16 mouse cellular contexts compared by ENCODE assay signal in genomic region chr2:73919642-73920041, GRCm38 (mm10). TPM values are rescaled to one million over a fixed set of nuclear protein-coding genes. Genes with fewer than 3 reads are reported as not detected.
DNase-seq lines count a peak whose midpoint lies in the region; ATAC-seq lines count a peak whose summit lies in the region.
"Had no signal": no experiment of that assay in that cellular context is flagged by ENCODE, and none has a peak within 500 bp of the region (broad histone marks: within the 10 kb centered on the region; RNA-seq: fewer than 3 reads in every experiment).

No protein-coding gene starts in this region.

- no peak overlapping the region for H3K27ac ChIP-seq in hindbrain, embryonic 16.5 days (ENCODE audit: low read depth, low read length)
- H3K27ac ChIP-seq: midbrain, embryonic 12.5 days; neural tube, embryonic 13.5 days had no signal

- H3K36me3 ChIP-seq in hindbrain, embryonic 16.5 days (ENCODE audit: control insufficient read depth, insufficient read depth, low read length), result no peaks in the 10 kb centered on the region
- H3K36me3 ChIP-seq: midbrain, embryonic 12.5 days; neural tube, embryonic 13.5 days had no signal

- H3K27me3 ChIP-seq in hindbrain, embryonic 16.5 days (replicated peaks; ENCODE audit: control insufficient read depth, insufficient read depth, low read length), result no peaks in the 10 kb centered on the region
- H3K27me3 ChIP-seq: midbrain, embryonic 12.5 days; neural tube, embryonic 13.5 days had no signal

- H3K4me1 ChIP-seq in hindbrain, embryonic 16.5 days (ENCODE audit: control insufficient read depth, insufficient read depth, low read depth, low read length), result no peaks in the 10 kb centered on the region
- H3K4me1 ChIP-seq: midbrain, embryonic 12.5 days; neural tube, embryonic 13.5 days had no signal

- intact Hi-C loops in gastrocnemius, postnatal 14 days (cut with DNase I; ENCODE audit: low total_unique reads), result no loop called here
- intact Hi-C loops in left cerebral cortex, postnatal 36 days (cut with DNase I), result no loop called here

- H3K9me3 ChIP-seq in hindbrain, embryonic 16.5 days (ENCODE audit: control insufficient read depth, low read length), result no peaks in the 10 kb centered on the region
- H3K9me3 ChIP-seq: midbrain, embryonic 12.5 days; neural tube, embryonic 13.5 days had no signal

- peak; percentile 24 for DNase-seq in gastrocnemius, postnatal 14 days
- DNase-seq in gastrocnemius, postnatal 10 days, result no peak
- DNase-seq in adipocyte (ENCODE audit: low spot score), result peak; percentile 42
- DNase-seq in gastrocnemius, postnatal 25 days, result peak; percentile 20
- peak; percentile 62 to 68 for DNase-seq in left cerebral cortex, postnatal 36 days (ENCODE audit: low spot score in 2 of 2)
- DNase-seq in c-Kit-positive CD71-positive TER-119-positive erythroid progenitor cells, embryonic 14.5 days (ENCODE audit: low spot score), result no peak
- DNase-seq: cerebellum, postnatal 10 days; kidney, adult 18-20 months; lung, adult 2 months; spleen, adult 18-20 months; thymus, adult 18-20 months had no signal

- no peak for ATAC-seq in hindbrain, embryonic 16.5 days
- ATAC-seq in cerebellum, adult (ENCODE audit: insufficient number of reproducible peaks, low FRiP score, low TSS enrichment), result no peak
- ATAC-seq: Patski had no signal

- H3K4me2 ChIP-seq in hindbrain, embryonic 16.5 days (ENCODE audit: low read length), result no peak overlapping the region
- H3K4me2 ChIP-seq: midbrain, embryonic 12.5 days; neural tube, embryonic 13.5 days had no signal

- no peak overlapping the region for H3K9ac ChIP-seq in hindbrain, embryonic 16.5 days (ENCODE audit: low read depth, low read length)
- H3K9ac ChIP-seq: midbrain, embryonic 12.5 days; neural tube, embryonic 13.5 days had no signal

- H3K4me3 ChIP-seq in hindbrain, embryonic 16.5 days (ENCODE audit: low read length), result no peak overlapping the region
- H3K4me3 ChIP-seq: midbrain, embryonic 12.5 days; neural tube, embryonic 13.5 days had no signal

- 68% methylated on average over 7 of the region's 7 CpGs for WGBS in hindbrain, embryonic 16.5 days

RNA-seq across cellular contexts. Expression of gene Atp5g3, which starts 8.5 kb away (rescaled TPM):
- total RNA-seq in gastrocnemius, postnatal 14 days (2021), result 1,000 to 10,000 TPM; 1,655 to 1,960 TPM
- total RNA-seq in gastrocnemius, postnatal 10 days (2021), result 1,000 to 10,000 TPM; 1,434 to 1,805 TPM
- 1,000 to 10,000 TPM; 1,520 to 1,554 TPM for total RNA-seq in gastrocnemius, postnatal 25 days (2021)
- total RNA-seq in left cerebral cortex, postnatal 36 days (2021), result 100 to 1,000 TPM; 501 to 523 TPM
- 1,200 and 1,339 TPM in 2 replicates for polyA plus RNA-seq in hindbrain, embryonic 16.5 days (2015; fragmentation: Nextera tagmentation; extraction: Ambion mirVana)

RNA-seq across cellular contexts. Expression of gene Atf2, which starts 27.2 kb away (rescaled TPM):
- total RNA-seq in gastrocnemius, postnatal 14 days (2021), result 10 to 100 TPM; 16.6 to 20.4 TPM
- total RNA-seq in gastrocnemius, postnatal 10 days (2021), result 10 to 100 TPM; 24.4 to 30.6 TPM
- total RNA-seq in gastrocnemius, postnatal 25 days (2021), result 10 to 100 TPM; 17.6 to 19.9 TPM
- total RNA-seq in left cerebral cortex, postnatal 36 days (2021), result 100 to 1,000 TPM; 157 to 161 TPM
- polyA plus RNA-seq in hindbrain, embryonic 16.5 days (2015; fragmentation: Nextera tagmentation; extraction: Ambion mirVana), result 97.1 and 103 TPM in 2 replicates

Comparison
In these comparisons a context has a peak if more than half of its experiments do, and no peak if none do; other contexts are left out.
1. DNase-seq: peak in gastrocnemius, postnatal 14 days (single experiment), adipocyte (single experiment), gastrocnemius, postnatal 25 days (single experiment) and left cerebral cortex, postnatal 36 days (2 of 2); none in gastrocnemius, postnatal 10 days (single experiment) and c-Kit-positive CD71-positive TER-119-positive erythroid progenitor cells, embryonic 14.5 days (single experiment).
2. RNA of gene Atf2, which starts 27.2 kb away (total RNA-seq): 157 to 161 TPM in left cerebral cortex, postnatal 36 days; 24.4 to 30.6 TPM in gastrocnemius, postnatal 10 days, 16.6 to 20.4 TPM in gastrocnemius, postnatal 14 days and 17.6 to 19.9 TPM in gastrocnemius, postnatal 25 days; every median in the first group is over 4 times any median in the second.